Mouse (Mus musculus) cerebellum, adult 2 months (tissue): ENCODE results near the gene Litaf.

Source experiments
- CTCF ChIP-seq: fragments of 200-500 bp; IDR thresholded peaks from 2 replicates; pipeline ENCODE4 v1.5.1; 2011; ENCODE audit warnings: low read depth, mild to moderate bottlenecking, control low read depth, low read length, moderate library complexity, borderline replicate concordance; ENCODE audit not compliant: insufficient read depth
- POLR2A ChIP-seq: fragments of 200-500 bp; IDR thresholded peaks from 2 replicates; pipeline ENCODE4 v1.6.1; 2011; ENCODE audit warnings: low read length, control low read depth, borderline replicate concordance; ENCODE audit not compliant: insufficient read depth

DNA sequence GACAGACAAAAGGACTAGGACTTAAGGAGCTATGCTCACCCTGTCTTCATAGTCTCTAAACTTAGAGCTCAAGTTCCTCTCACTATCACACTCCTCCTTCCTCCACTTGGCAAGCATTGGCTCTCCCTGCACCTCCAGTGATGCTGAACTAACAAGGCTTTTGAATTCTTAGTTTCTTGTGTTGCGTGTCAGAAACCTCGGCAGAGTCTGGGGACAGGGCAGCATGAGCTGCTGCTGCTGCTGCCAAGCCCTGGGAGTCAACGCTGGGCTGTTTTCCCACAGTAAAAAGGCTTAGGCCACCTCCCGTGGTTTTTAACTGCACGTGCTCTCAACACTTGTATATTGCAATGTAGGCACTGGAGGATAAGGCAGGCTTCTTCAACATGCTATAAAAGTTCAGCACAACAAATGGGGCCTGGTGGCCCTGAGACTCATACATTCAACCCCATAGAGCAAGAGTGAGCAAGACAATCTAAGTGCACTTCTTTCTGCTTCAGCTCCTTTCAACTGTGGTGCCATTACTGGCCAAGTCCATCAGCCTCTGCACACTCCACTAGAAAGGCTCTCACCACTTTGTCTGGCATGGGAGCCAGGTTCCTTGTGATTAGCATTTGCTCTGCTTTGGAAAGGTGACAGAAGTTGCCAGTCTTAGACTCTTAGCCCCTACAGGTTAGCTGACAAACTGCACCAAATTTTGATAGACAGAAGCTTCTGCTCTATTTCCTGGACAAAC, 21.1 kb upstream of the Litaf start:
- TF ChIP-seq CTCF (no peak; the same call in 1 of the 2 replicates), POLR2A (no peak)
